Mouse (Mus musculus) MN1 (cell line): ENCODE data around the gene Hpcal4.

Experiments
- DNase-seq: peaks from one replicate; pipeline ENCODE4 v3.0.0-alpha.2; 2016; ENCODE audit warnings: low spot score

Hpcal4 gene

GRCm38 (mm10) chr4:123201186-123202093 is 18.4 kb downstream of the Hpcal4 start, which contains the start of gene Nt5c1a:
TSS of gene Nt5c1a (plus strand) at chr4:123201504.
- peak; percentile 44 for DNase-seq

GRCm38 (mm10) chr4:123202094-123202420 is 19.0 kb downstream of the Hpcal4 start:
- no peak for DNase-seq

- DNase-seq: no peak
Measured at GRCm38 (mm10) chr4:123207337-123207736, 24.3 kb downstream of the Hpcal4 start.

DNA sequence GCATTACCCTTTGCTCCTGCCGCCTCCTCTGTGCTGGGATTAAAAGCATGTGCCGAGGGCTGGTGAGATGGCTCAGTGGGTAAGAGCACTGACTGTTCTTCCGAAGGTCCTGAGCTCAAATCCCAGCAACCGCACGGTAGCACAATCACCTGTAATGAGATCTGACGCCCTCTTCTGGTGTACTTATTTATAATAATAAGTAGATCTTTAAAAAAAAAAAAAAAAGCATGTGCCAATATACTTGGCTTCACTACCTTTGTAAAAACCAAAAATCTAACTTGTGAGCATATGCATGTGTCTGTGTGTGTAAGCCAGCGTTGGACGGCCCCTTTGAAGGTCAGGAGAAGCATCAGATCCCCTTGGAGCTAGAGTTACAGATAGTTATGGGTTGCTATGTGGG is 28.0 kb downstream of the Hpcal4 start:
- no peak for DNase-seq

DNA sequence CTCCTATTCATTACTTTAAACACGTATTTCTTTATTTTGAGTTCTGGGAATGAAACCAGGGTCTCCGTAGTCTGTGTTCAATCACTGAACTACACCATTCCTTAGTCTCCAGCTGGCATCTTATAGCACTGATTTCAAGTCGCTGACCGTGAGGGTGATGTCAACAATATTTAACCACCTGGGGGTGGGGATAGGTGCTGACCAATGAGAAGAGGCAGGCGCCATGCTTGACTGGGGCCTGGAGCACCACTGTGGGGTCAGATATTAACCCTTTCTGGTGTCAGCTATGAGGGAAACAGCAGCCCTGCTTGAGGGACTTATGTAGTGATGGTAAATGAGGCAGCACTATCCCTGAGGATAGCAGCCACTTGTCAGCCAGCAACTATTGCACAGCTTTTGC is 28.4 kb downstream of the Hpcal4 start:
- DNase-seq: no peak

- no peak for DNase-seq
Measured at GRCm38 (mm10) chr4:123212330-123212729, 29.3 kb downstream of the Hpcal4 start.

- no peak for DNase-seq
Measured at GRCm38 (mm10) chr4:123213975-123214374, 30.9 kb downstream of the Hpcal4 start.

- DNase-seq: peak; percentile 50
Measured at GRCm38 (mm10) chr4:123215367-123215766, 32.3 kb downstream of the Hpcal4 start.

GRCm38 (mm10) chr4:123216782-123217181 is 33.8 kb downstream of the Hpcal4 start:
- DNase-seq: peak; percentile 32

- DNase-seq: peak; percentile 62
Measured at GRCm38 (mm10) chr4:123219720-123220357, 36.8 kb downstream of the Hpcal4 start.

DNA sequence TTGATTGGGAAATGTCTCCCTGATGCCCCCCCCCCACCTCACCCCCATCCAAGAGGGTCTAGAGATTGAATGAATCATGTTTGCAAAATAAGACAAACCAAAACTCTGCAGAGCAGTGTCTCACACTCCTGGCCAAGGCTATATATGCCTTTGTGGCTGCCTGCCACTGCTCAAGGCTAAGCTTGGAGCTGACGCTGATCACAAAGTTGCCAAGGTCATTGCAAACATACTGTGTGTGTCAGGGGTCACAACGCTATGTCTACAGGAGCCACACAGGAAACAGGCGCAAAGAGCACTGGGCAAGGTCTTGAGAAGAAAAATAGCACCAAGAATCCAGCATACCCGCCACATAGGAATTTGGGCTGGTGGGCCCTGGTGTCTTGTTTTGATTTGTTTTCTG is 37.6 kb downstream of the Hpcal4 start:
- no peak for DNase-seq

DNA sequence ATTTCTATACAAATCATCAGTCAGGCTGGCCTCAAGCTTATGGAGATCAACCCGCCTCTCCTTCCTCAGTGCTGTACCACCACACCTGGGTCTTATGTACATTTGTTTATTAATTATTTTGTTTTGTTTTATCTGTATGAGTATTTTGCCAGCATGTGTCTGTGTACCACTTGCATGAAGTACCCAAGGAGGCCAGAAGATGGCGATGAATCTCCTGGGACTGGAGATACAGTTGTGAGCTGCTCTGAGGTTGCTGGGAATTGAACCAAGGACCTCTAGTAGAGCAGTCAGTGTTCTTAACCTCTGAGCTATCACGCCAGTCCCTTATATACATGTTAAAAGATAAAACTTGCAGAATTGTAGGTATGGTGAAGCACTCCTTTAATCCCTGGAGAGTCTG is 40.3 kb downstream of the Hpcal4 start:
- DNase-seq: no peak

DNA sequence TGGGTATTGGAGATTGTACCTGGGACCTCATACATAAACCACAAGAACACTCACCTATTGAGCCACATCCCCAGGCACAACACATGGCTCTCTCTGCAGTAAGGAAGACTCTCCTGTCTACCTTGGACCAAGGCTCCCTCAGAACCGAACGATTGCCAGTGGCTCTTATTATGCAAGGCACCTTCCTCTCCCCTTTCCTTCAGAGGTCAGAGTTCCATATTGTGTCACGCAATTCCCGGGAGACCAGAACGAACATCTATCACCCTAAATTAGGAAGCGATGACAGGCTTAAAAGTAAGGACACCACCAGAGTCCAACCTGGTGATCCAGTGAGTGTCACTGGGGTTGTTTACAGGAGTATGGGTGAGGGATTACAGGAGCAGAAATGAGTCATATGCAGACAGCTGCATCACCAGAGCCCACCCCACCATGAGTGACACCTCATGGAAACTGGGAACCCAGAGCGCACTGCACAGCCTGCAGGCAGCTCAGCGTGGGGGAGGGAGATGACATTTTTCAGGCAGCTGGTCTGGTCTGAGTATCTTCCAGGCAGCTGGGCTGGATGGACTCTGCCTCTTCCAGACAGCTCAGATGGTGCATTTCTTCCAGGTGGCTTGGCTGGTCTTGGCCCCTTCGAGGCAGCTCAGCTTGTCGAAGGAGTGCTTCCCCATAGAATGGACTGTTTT is 42.8 kb downstream of the Hpcal4 start:
- DNase-seq: peak; percentile 60

DNA sequence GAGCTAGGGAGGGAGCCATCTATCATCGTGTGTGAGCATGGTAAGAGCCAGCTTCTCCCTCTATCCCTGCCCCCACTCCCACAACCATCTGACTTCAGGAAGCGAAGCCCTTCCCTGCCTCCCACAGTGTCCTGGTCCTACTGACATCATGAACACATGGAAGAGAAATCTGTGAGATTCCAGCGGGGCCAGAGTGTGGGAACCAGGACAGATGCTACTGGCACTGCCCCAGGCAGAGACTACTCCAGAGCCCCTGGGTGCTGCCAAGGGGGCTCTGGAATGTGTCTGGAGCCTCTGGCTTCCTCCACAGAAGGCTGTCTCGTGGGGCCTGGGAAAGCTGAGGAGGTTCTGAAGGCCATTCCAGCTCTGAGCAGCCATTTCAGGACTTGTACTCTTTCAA is 44.7 kb downstream of the Hpcal4 start:
- DNase-seq: peak; percentile 42

- no peak for DNase-seq
Measured at GRCm38 (mm10) chr4:123228270-123228669, 45.2 kb downstream of the Hpcal4 start.

DNA sequence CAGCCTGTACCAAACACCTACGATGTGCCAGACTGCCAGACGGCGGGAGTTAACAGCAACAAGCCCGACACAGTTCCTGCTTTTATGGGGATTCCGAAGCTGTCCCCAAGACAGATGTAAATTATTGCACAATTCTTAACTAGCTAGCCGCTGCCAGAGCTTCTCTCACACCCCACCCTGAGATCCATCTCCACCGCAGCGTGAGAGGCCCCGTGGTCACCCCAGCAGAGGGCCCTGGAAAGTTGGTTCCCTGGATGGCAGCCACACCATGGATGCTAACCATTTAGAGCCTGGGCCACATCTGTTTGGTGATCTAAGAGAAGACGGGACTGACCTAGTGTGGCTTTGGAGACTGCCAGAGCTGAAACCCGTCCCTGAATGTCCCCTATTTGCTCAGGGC is 46.1 kb downstream of the Hpcal4 start:
- DNase-seq: no peak

GRCm38 (mm10) chr4:123232841-123233240 is 49.8 kb downstream of the Hpcal4 start:
- DNase-seq: no peak

GRCm38 (mm10) chr4:123233492-123234084 is 50.6 kb downstream of the Hpcal4 start, which contains the start of gene Heyl:
TSS of gene Heyl (plus strand) at chr4:123233556.
- DNase-seq: no peak

GRCm38 (mm10) chr4:123235835-123236430 is 52.9 kb downstream of the Hpcal4 start:
- no peak for DNase-seq

DNA sequence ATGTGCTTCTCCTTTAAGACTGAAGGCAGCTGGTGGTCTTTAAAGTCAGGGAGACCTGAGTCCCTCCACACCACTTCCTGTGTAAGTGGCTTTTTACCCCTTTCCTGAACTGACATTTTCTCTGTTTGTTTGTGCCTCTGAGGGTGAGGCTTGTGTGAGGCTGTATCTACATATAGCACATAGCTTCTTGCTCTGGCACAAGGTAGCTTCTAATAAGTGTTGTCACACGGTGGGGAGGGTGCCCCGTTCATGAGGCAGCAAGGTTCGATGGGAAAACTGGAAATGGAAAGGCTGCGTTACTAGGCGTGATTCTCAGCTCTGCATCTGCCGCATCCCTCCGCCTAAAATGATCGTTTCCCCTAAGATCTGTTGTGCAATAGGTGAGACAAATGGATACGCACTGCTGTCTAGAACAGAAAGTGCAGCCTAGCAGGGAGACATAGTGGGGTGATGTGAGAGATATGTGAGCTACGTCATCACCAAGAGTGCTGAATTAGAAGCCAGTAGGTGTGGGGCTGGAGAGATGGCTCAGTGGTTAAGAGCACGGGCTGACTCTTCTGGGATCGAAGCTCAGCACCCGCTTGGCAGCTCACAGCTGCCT is 53.5 kb downstream of the Hpcal4 start:
- no peak for DNase-seq
